Mouse (Mus musculus) olfactory bulb, adult 2 months (tissue): ENCODE data around the gene Fbxo41.

Experiments
- CTCF ChIP-seq: fragments of 200-500 bp; IDR thresholded peaks from 2 replicates; pipeline ENCODE4 v1.5.1; 2012; ENCODE audit warnings: low read depth, mild to moderate bottlenecking, low read length, moderate library complexity; ENCODE audit not compliant: insufficient read depth
- POLR2A ChIP-seq: fragments of 200-500 bp; IDR thresholded peaks from 2 replicates; pipeline ENCODE4 v1.6.1; 2012; ENCODE audit warnings: mild to moderate bottlenecking, low read depth, low read length, moderate library complexity; ENCODE audit not compliant: insufficient read depth

DNA sequence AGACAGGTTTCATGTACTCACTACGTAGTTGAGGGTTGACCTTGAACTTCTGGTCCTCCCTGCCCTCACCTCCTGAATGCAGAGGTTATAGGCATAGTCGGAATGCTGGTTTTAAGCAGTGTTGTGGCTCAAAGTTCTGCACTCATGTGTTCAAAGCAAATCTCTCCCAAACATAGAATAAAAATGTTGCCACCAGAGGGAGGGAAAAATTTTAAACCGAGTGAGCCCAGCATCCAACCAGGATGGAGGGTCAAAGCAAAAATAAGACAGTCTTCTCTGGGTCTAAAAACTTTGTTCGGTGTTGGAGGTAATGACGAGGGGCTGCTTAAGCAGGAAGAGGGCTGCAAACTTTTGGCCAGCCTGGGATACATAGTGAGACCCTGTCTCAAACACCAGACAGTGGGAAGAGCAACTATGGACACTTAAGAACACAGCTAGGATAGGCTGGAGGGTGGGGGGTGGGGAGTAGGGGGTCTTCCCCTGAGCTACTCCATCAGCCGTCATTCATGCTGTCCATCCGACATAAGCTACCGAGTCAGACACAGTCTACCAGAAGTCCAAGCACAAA, 71.4 kb downstream of the Fbxo41 start:
- no peak for TF ChIP-seq CTCF
- no peak for TF ChIP-seq POLR2A
